ENCODE assay signal across 8 mouse cellular contexts in the genomic region with DNA sequence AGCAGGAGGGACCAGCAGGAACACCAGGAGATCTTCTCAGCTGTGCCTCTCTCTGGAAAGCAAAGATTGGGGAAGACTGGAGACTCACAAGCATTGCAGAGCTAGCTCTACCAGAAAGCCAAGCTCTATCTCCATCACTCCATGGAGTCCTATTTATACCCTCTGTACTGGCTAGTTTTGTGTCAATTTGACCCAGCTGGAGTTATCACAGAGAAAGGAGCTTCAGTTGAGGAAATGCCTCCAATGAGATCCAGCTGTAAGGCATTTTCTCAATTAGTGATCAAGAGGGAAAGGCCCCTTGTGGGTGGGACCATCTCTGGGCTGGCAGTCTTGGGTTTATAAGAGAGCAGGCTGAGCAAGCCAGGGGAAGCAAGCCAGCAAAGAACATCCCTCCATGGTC. TPM values are rescaled to one million over a fixed set of nuclear protein-coding genes. Genes with fewer than 3 reads are reported as not detected.
DNase-seq lines count a peak whose midpoint lies in the region; ATAC-seq and TF ChIP-seq lines count a peak whose summit lies in the region.
"Not testable (repeated sequence)": the region's sequence is repeated elsewhere in the genome, so short reads cannot be mapped to it uniquely, and the experiment has no call there.

A gene (minus strand): TSS at position 101 of the 400 bp plus-strand sequence.

- TF ChIP-seq CTCF in testis, adult 2 months (IDR thresholded peaks at IDR 0.05; ENCODE audit: control insufficient read depth, insufficient read depth, insufficient replicate concordance, low read depth, low read length), result not testable (repeated sequence)

- H3K4me1 ChIP-seq in embryonic facial prominence, embryonic 15.5 days; hindbrain, embryonic 11.5 days (replicated peaks; ENCODE audit: control insufficient read depth, insufficient read depth, low read length); liver, embryonic 11.5 days (replicated peaks; ENCODE audit: control insufficient read depth, insufficient read depth, low read length); midbrain, embryonic 13.5 days (replicated peaks); testis, adult 2 months (ENCODE audit: control insufficient read depth, insufficient read depth, low read length): not testable (repeated sequence)

- DNase-seq in adrenal gland, adult 18-20 months (ENCODE audit: low spot score in 2 of 2); gonadal fat pad, adult 2 months (ENCODE audit: low read depth); hindbrain, embryonic 11.5 days (ENCODE audit: low spot score); layer of hippocampus, adult 8-10 months (ENCODE audit: low spot score in 2 of 2); liver, embryonic 11.5 days (ENCODE audit: low spot score): not testable (repeated sequence)

- not testable (repeated sequence) for H3K27me3 ChIP-seq in embryonic facial prominence, embryonic 15.5 days; hindbrain, embryonic 11.5 days (ENCODE audit: control insufficient read depth, insufficient read depth, low read length); liver, embryonic 11.5 days (replicated peaks; ENCODE audit: control insufficient read depth, insufficient read depth, low read length); midbrain, embryonic 13.5 days; testis, adult 2 months (ENCODE audit: control insufficient read depth, insufficient read depth, low read length)

- not testable (repeated sequence) for H3K4me3 ChIP-seq in embryonic facial prominence, embryonic 15.5 days (replicated peaks); hindbrain, embryonic 11.5 days (ENCODE audit: low read depth, low read length); liver, embryonic 11.5 days (ENCODE audit: low read depth, low read length); midbrain, embryonic 13.5 days (replicated peaks); testis, adult 2 months (ENCODE audit: control insufficient read depth, low read depth, low read length)

- not testable (repeated sequence) for ATAC-seq in embryonic facial prominence, embryonic 15.5 days (ENCODE audit: insufficient number of reproducible peaks, low FRiP score, low TSS enrichment, low read depth); hindbrain, embryonic 11.5 days (ENCODE audit: low FRiP score); liver, embryonic 11.5 days (replicated peaks; ENCODE audit: low FRiP score); midbrain, embryonic 13.5 days

- H3K9me3 ChIP-seq in embryonic facial prominence, embryonic 15.5 days (replicated peaks); hindbrain, embryonic 11.5 days (ENCODE audit: control insufficient read depth, low read length); liver, embryonic 11.5 days (ENCODE audit: control insufficient read depth, low read length); midbrain, embryonic 13.5 days: not testable (repeated sequence)

- H3K36me3 ChIP-seq in embryonic facial prominence, embryonic 15.5 days; hindbrain, embryonic 11.5 days (ENCODE audit: control insufficient read depth, insufficient read depth, low read length); liver, embryonic 11.5 days (ENCODE audit: control insufficient read depth, insufficient read depth, low read length); midbrain, embryonic 13.5 days; testis, adult 2 months (ENCODE audit: control insufficient read depth, insufficient read depth, low read length): not testable (repeated sequence)

- not testable (repeated sequence) for H3K9ac ChIP-seq in embryonic facial prominence, embryonic 15.5 days; hindbrain, embryonic 11.5 days (ENCODE audit: low read depth, low read length); liver, embryonic 11.5 days (ENCODE audit: low read depth, low read length); midbrain, embryonic 13.5 days (replicated peaks)

- not testable (repeated sequence) for H3K4me2 ChIP-seq in embryonic facial prominence, embryonic 15.5 days (replicated peaks); hindbrain, embryonic 11.5 days (replicated peaks; ENCODE audit: low read depth, low read length); liver, embryonic 11.5 days; midbrain, embryonic 13.5 days (replicated peaks)

- not testable (repeated sequence) for H3K27ac ChIP-seq in embryonic facial prominence, embryonic 15.5 days (replicated peaks); hindbrain, embryonic 11.5 days (ENCODE audit: low read depth, low read length); liver, embryonic 11.5 days (ENCODE audit: low read depth, low read length); midbrain, embryonic 13.5 days; testis, adult 2 months (ENCODE audit: control insufficient read depth, insufficient read depth, low read depth, low read length)

- TF ChIP-seq POLR2A in testis, adult 2 months (IDR thresholded peaks at IDR 0.05; ENCODE audit: control insufficient read depth, low read depth, low read length), result not testable (repeated sequence)

RNA-seq across cellular contexts. Expression of the gene that starts here (rescaled TPM):
- total RNA-seq in adrenal gland, adult 18-20 months (2021), result 100 to 1,000 TPM; 116 to 118 TPM
- polyA plus RNA-seq in embryonic facial prominence, embryonic 15.5 days (2015; fragmentation: Nextera tagmentation; extraction: Ambion mirVana), result 185 and 200 TPM in 2 replicates
- 157 and 178 TPM in 2 replicates for polyA plus RNA-seq in gonadal fat pad, adult 2 months (2012; rRNA removed)
- 227 and 232 TPM in 2 replicates for polyA plus RNA-seq in hindbrain, embryonic 11.5 days (2014; fragmentation: Nextera tagmentation; extraction: Ambion mirVana)
- 100 to 1,000 TPM; 378 to 407 (median 393) TPM for total RNA-seq in layer of hippocampus, adult 8-10 months (2022)
- 97.7 and 102 TPM in 2 replicates for polyA plus RNA-seq in liver, embryonic 11.5 days (2014; fragmentation: Nextera tagmentation; extraction: Ambion mirVana)
- polyA plus RNA-seq in midbrain, embryonic 13.5 days (2015; fragmentation: Nextera tagmentation; extraction: Ambion mirVana), result 280 and 291 TPM in 2 replicates
- 182 and 191 TPM in 2 replicates for polyA plus RNA-seq in testis, adult 2 months (2012; rRNA removed)
